Mouse (Mus musculus) cerebellum, adult 2 months (tissue): ENCODE measurements around the gene Ldlrad3. TPM values are rescaled to one million over a fixed set of nuclear protein-coding genes. Genes with fewer than 3 reads are reported as not detected.

Experiments
- DNase-seq, 2 experiments: peaks; one replicate each; pipeline ENCODE4 v3.0.0; 2021
- H3K27ac ChIP-seq: fragments of 200-500 bp; 2 replicates; pipeline ENCODE4 v1.5.1; 2012; ENCODE audit warnings: low read length, control low read depth, inconsistent platforms; ENCODE audit not compliant: insufficient read depth
- H3K27me3 ChIP-seq: fragments of 200-500 bp; 2 replicates; pipeline ENCODE4 v1.6.1; 2012; ENCODE audit warnings: inconsistent platforms, mild to moderate bottlenecking, low read length, moderate library complexity; ENCODE audit not compliant: control insufficient read depth, insufficient read depth
- H3K4me1 ChIP-seq: fragments of 200-500 bp; 2 replicates; pipeline ENCODE4 v1.6.1; 2011; ENCODE audit warnings: low read length; ENCODE audit not compliant: control insufficient read depth, insufficient read depth
- H3K4me3 ChIP-seq: fragments of 200-500 bp; replicated peaks from 2 replicates; pipeline ENCODE3; 2011; ENCODE audit warnings: mild to moderate bottlenecking, low read depth, low read length, control low read depth; ENCODE audit not compliant: insufficient read depth
- CTCF ChIP-seq: fragments of 200-500 bp; IDR thresholded peaks from 2 replicates; pipeline ENCODE4 v1.5.1; 2011; ENCODE audit warnings: low read depth, mild to moderate bottlenecking, control low read depth, low read length, moderate library complexity, borderline replicate concordance; ENCODE audit not compliant: insufficient read depth
- POLR2A ChIP-seq: fragments of 200-500 bp; IDR thresholded peaks from 2 replicates; pipeline ENCODE4 v1.6.1; 2011; ENCODE audit warnings: low read length, control low read depth, borderline replicate concordance; ENCODE audit not compliant: insufficient read depth
- WGBS: fragments of 180-500 bp; shearing (Covaris S2); methylation state at CpG from one replicate; pipeline ENCODE4 v1.1.7; 2018; 5-methylcytosine and 5-hydroxymethylcytosine counted together
- polyA plus RNA-seq: library from polyadenylated mRNA; depleted of rRNA; stranded (reverse); fragments of >200 nt; gene quantifications from 2 replicates; pipeline ENCODE4 v1.2.3, GENCODE M21; 2012

The Ldlrad3 gene
- polyA plus RNA-seq, 1 experiment = 12.3 TPM

DNA sequence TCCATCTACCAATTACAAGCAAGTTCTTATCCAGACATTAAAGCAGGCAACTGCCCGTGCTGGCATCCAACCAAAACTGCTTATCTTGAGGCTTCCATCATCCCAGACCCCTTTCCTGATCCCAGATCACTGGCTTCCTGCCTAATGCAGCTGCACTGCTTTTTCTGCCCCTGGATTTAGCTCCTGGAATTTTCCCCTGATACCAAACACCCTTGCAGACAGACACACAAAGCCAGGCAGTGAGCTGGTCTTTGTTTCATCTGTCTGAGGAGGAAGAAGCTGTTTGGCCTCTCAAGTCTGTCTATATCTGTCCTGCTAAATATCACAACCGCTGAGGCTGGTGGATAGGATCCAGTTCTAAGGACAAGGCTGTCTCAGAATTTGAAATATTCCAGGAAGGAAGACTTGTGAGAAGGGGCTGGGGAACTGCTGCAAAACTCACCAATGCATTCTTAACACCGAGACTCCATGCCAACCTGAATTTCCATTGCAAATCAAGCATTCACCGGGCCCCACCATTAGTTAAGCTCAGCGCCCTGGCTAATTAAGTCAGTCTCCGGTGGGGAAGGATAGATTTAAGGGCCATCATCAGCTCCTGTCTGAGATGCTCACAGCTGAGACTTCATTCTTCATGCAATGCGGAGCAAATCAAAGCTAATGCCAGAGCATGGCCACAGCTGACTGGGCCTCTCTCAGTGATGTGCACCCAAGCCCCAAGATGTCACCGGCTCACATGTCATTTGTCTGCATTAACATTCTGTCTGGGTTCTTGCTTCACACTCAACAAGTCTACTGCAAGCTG, 183.0 kb downstream of the Ldlrad3 start:
- Histone ChIP-seq H3K4me1 (peaks cover 11% of the 10 kb centered on the region), H3K27me3 (no peaks in the 10 kb centered on the region), H3K4me3 (no peak overlapping the region), H3K27ac (no peak overlapping the region)
- TF ChIP-seq CTCF (no peak), POLR2A (no peak)
- WGBS = 63% methylated on average over 8 of the region's 8 CpGs
- DNase-seq = no peak

DNA sequence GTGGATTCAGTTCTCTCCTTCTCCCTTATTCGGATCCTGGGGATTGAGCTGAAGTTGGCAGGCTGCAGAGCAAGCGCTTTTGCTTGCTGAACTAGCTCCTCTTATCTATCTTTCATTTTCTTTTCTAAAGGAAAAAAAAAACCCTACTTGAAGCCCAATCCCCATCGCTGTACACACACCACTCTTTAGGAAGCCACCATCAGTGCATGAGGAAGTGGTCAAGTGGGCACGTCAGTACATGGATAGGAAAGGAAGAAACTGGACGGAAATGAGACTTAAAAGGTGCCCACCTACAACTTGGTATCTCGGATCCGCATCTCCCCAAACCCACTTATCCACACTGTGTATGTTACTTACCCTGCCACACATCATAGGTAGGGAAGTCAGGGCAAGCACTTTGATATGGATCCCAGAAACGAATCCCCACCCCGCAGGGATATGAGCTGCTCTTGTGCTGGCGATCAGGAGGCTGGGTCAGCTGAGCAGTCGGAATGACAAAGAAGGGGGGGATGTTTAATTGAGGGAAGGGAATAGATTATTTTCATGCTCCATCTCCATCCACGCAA, 183.7 kb downstream of the Ldlrad3 start:
- Histone ChIP-seq H3K27ac (no peak overlapping the region), H3K4me3 (no peak overlapping the region), H3K27me3 (no peaks in the 10 kb centered on the region), H3K4me1 (peaks cover 11% of the 10 kb centered on the region)
- TF ChIP-seq POLR2A (no peak), CTCF (no peak)
- WGBS = 83% methylated on average over 12 of the region's 12 CpGs
- no peak for DNase-seq

DNA sequence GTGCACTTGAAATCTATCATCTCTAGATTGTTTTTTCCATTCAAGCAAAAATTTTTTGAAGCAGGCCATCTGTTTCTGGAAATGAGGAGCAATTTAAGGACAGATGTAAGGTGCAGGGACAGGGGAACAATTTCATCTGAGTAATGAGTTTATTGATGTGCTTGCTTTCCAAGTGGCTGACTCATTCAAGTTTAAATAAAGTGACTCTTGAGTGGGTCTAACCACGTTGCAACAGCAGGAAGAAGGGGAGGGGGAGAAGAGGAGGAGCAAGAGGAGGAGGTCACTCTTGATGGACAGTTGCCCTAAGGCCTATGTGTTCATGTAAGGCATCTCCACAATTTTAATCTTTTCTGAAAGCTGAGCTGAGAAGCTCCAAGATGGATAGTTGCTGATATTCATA, 184.5 kb downstream of the Ldlrad3 start:
- Histone ChIP-seq H3K4me3 (no peak overlapping the region), H3K27ac (no peak overlapping the region), H3K4me1 (peaks cover 11% of the 10 kb centered on the region), H3K27me3 (no peaks in the 10 kb centered on the region)
- 39% methylated on average over 1 of the region's 1 CpGs for WGBS
- DNase-seq = no peak
- TF ChIP-seq CTCF = no peak
- TF ChIP-seq POLR2A = no peak

DNA sequence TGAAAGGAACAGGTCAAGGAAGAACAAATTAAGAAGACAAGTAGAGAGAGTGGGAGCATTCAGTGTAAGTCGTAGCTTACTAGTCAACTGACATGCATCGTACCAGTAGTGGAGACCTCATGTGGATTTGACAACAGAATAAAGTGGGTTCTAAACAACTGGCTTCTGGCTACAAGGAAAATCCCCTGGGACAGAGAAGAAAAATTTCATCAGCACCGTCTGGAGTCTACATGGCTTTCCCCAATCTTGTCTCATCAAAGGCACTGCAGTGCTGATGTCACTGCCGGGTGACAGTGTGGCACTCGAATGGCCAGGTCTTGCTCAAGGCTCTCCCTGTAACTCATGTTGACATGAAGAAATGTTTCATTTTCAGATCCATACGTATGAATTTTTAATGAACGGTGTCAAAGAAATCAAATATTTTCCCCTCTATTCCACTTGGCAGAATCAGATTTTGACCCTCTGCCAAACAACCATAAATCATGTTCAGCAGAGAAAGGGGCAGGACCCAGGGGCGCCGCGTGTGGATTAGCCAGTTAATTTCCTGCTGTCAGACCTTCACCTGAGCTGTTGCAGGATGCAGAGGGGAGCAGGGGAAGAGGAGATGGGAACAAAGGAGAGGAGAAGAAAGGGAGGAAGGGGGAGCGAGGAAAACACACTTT, 187.1 kb downstream of the Ldlrad3 start:
- Histone ChIP-seq H3K4me3 (no peak overlapping the region), H3K4me1 (peaks cover 5% of the 10 kb centered on the region), H3K27me3 (no peaks in the 10 kb centered on the region), H3K27ac (no peak overlapping the region)
- no peak for TF ChIP-seq POLR2A
- no peak for TF ChIP-seq CTCF
- no peak for DNase-seq
- 71% methylated on average over 11 of the region's 11 CpGs for WGBS

DNA sequence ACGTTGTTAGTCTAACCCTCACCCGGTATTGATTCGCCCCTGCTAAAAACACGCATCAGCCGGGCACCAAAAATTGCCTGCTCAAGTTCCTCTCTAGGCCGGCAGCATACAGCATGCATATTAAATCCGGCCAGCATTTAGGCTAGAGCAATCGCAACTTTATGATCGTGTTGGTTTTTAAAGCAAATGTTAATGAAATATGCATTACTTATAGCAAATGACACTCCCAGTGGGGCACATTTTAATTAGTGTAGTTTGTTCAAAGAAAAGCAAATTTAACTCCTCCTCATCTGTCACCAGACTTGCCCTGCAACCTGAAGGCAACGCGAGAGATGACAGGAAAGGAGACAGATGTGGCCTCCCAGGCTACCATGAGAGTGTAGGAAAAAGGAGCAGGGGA, 189.2 kb downstream of the Ldlrad3 start:
- Histone ChIP-seq H3K4me3 (no peak overlapping the region), H3K4me1 (no peaks in the 10 kb centered on the region), H3K27ac (no peak overlapping the region), H3K27me3 (no peaks in the 10 kb centered on the region)
- TF ChIP-seq CTCF (no peak), POLR2A (no peak)
- DNase-seq = no peak
- 92% methylated on average over 11 of the region's 11 CpGs for WGBS

DNA sequence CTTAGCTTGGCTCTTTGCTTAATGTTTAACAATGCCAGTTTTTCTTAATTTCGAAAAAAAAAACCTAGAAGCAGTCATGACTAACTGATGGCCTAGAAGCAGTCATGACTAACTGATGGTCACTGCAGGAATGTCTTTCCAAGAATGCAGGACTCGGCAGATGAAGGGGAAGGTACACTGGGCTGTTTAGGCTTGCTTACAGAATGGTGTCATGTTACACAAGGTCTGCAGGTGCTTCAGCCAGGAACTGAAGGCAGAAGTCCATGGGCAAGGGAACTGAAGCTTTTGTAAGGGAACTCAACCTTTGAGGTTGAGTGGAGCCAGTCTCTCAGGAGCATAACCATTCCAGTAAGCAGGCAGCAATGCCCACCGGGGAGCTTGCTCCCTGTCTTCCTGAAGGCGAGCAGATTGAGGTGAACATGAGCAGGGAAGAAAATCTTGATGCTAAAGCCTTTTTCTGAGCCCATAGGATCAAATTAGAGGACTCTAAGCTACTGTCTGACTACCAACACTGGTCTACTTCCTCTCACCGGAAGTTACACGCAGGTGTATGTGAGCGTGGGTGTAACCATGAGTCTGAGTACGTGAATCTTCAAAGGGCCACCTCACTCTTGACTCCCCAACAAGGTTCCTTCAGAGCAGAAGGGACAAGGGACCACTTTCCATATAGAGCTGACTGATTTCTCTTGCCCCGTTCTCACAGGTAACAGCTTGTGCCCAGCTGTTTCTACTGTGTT, 193.4 kb downstream of the Ldlrad3 start:
- H3K4me3 ChIP-seq = no peak overlapping the region
- no peak for DNase-seq
- no peak overlapping the region for H3K27ac ChIP-seq
- no peak for TF ChIP-seq CTCF
- no peak for TF ChIP-seq POLR2A
- no peaks in the 10 kb centered on the region for H3K4me1 ChIP-seq
- H3K27me3 ChIP-seq = no peaks in the 10 kb centered on the region
- 95% methylated on average over 9 of the region's 9 CpGs for WGBS

DNA sequence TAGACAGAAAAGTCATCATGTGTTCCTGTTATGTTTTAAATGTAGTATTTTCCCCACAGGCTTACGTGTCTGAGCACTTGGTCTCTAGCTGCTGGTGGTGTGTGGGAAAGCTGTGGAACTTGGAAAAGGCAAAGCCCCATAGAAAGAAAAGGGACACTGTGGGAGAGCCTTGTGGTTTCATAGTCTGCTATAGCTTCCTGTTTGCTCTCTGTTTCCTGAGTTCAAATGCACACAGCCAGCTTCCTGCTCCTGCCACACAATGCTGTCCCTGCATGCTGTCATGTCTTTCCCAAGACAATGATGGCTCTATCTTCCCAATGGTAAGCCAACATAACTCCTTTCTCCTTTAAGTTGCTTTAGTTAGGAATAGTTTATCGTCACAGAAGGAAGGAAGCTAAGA, 194.5 kb downstream of the Ldlrad3 start:
- no peaks in the 10 kb centered on the region for H3K4me1 ChIP-seq
- no peak overlapping the region for H3K27ac ChIP-seq
- no peaks in the 10 kb centered on the region for H3K27me3 ChIP-seq
- 88% methylated on average over 2 of the region's 2 CpGs for WGBS
- H3K4me3 ChIP-seq = no peak overlapping the region
- TF ChIP-seq POLR2A (no peak), CTCF (no peak)
- no peak for DNase-seq
